Mouse (Mus musculus) CH12.LX (cell line): ENCODE results near the gene Cfap61.

Experiments
- CTCF ChIP-seq, 2 experiments: IDR thresholded peaks in 1 of 2; conservative IDR thresholded peaks in 1 of 2; 2 replicates each; pipeline ENCODE4 v1.5.1; 2011 to 2012; ENCODE audit warnings: low read depth in 2 of 2, low read length in 2 of 2, improper control_type of control experiment in 1 of 2, inconsistent platforms in 1 of 2, mild to moderate bottlenecking in 1 of 2, moderate library complexity in 1 of 2
- ELF1 ChIP-seq: IDR thresholded peaks from 2 replicates; pipeline ENCODE4 v1.6.1; 2014; ENCODE audit warnings: low read depth, mild to moderate bottlenecking, inconsistent platforms, low read length, improper control_type of control experiment
- ETS1 ChIP-seq: conservative IDR thresholded peaks from 2 replicates; pipeline ENCODE4 v1.6.1; 2012; ENCODE audit warnings: low read depth, mild to moderate bottlenecking, inconsistent platforms, low read length, improper control_type of control experiment, moderate library complexity
- JUND ChIP-seq: conservative IDR thresholded peaks from 2 replicates; pipeline ENCODE4 v1.6.1; 2011; ENCODE audit warnings: low read depth, low read length, improper control_type of control experiment
- MYC ChIP-seq: IDR thresholded peaks from 2 replicates; pipeline ENCODE4 v1.6.1; 2011; ENCODE audit warnings: low read depth, mild to moderate bottlenecking, improper control_type of control experiment, low read length
- NELFE ChIP-seq: IDR thresholded peaks from 2 replicates; pipeline ENCODE4 v1.6.1; 2011; ENCODE audit warnings: low read depth, low read length, improper control_type of control experiment
- POLR2A ChIP-seq: IDR thresholded peaks from 2 replicates; pipeline ENCODE4 v1.6.1; 2011; ENCODE audit warnings: low read depth, mild to moderate bottlenecking, improper control_type of control experiment, low read length
- RCOR1 ChIP-seq: conservative IDR thresholded peaks from 2 replicates; pipeline ENCODE4 v1.6.1; 2012; ENCODE audit warnings: low read depth, mild to moderate bottlenecking, inconsistent platforms, low read length, improper control_type of control experiment
- SIN3A ChIP-seq: IDR thresholded peaks from 2 replicates; pipeline ENCODE4 v1.6.1; 2012; ENCODE audit warnings: low read length, improper control_type of control experiment, inconsistent platforms
- TBP ChIP-seq: conservative IDR thresholded peaks from 2 replicates; pipeline ENCODE4 v1.6.1; 2011; ENCODE audit warnings: low read depth, low read length, improper control_type of control experiment
- UBTF ChIP-seq: IDR thresholded peaks from 2 replicates; pipeline ENCODE4 v1.6.1; 2012; ENCODE audit warnings: low read depth, mild to moderate bottlenecking, inconsistent platforms, low read length, improper control_type of control experiment, moderate library complexity
- USF1 ChIP-seq: IDR thresholded peaks from 2 replicates; pipeline ENCODE4 v1.6.1; 2014; ENCODE audit warnings: low read depth, mild to moderate bottlenecking, inconsistent platforms, low read length, improper control_type of control experiment
- ZKSCAN1 ChIP-seq: IDR thresholded peaks from 2 replicates; pipeline ENCODE4 v1.6.1; 2012; ENCODE audit warnings: low read depth, inconsistent platforms, low read length, improper control_type of control experiment, borderline replicate concordance

- TF ChIP-seq NELFE (no peak), POLR2A (no peak), MYC (no peak), JUND (no peak), UBTF (no peak), CTCF (conservative IDR thresholded peaks at IDR 0.05 in 1 of 2, IDR thresholded peaks at IDR 0.05 in 1 of 2; ENCODE audit: low read depth in 2 of 2, low read length in 2 of 2) (no peak), ELF1 (no peak), USF1 (no peak), TBP (no peak), ZKSCAN1 (no peak), SIN3A (no peak), RCOR1 (no peak), ETS1 (no peak)
Observed at GRCm38 (mm10) chr2:146147801-146148200, 213.2 kb downstream of the Cfap61 start.
